Mouse (Mus musculus) limb, embryonic 11.5 days (tissue): ENCODE measurements around the gene B830017H08Rik. TPM values are rescaled to one million over a fixed set of nuclear protein-coding genes. Genes with fewer than 3 reads are reported as not detected.

Source experiments
- ATAC-seq: fragments of 200-750 bp; cut with Nextera tagmentation; 2 replicates; pipeline ENCODE4 v1.8.0; 2017; ENCODE audit warnings: low read depth; ENCODE audit not compliant: insufficient number of reproducible peaks, low FRiP score, low TSS enrichment
- DNase-seq: peaks from one replicate; pipeline ENCODE4 v3.0.0-alpha.2; 2015; ENCODE audit warnings: low spot score
- H3K27ac ChIP-seq: fragments of 300-500 bp; sonication (generic); replicated peaks from 2 replicates; pipeline ENCODE4 v1.5.1; 2014; ENCODE audit warnings: low read depth, mild to moderate bottlenecking, low read length
- H3K27me3 ChIP-seq: fragments of 300-500 bp; sonication (generic); 2 replicates; pipeline ENCODE4 v1.6.1; 2014; ENCODE audit warnings: mild to moderate bottlenecking, low read length, mixed read lengths; ENCODE audit not compliant: control insufficient read depth, insufficient read depth
- H3K36me3 ChIP-seq: fragments of 300-500 bp; sonication (generic); 2 replicates; pipeline ENCODE4 v1.6.1; 2014; ENCODE audit warnings: mild to moderate bottlenecking, low read length, moderate library complexity, mixed read lengths; ENCODE audit not compliant: control insufficient read depth, insufficient read depth
- H3K4me1 ChIP-seq: fragments of 300-500 bp; sonication (generic); 2 replicates; pipeline ENCODE4 v1.6.1; 2014; ENCODE audit warnings: low read length, mixed read lengths; ENCODE audit not compliant: control insufficient read depth, insufficient read depth
- H3K4me2 ChIP-seq: fragments of 300-500 bp; sonication (generic); 2 replicates; pipeline ENCODE4 v1.6.1; 2014; ENCODE audit warnings: low read depth, mild to moderate bottlenecking, moderate library complexity; ENCODE audit not compliant: severe bottlenecking
- H3K4me3 ChIP-seq: fragments of 300-500 bp; sonication (generic); 2 replicates; pipeline ENCODE4 v1.5.1; 2014; ENCODE audit warnings: low read depth, low read length
- H3K9ac ChIP-seq: fragments of 300-500 bp; sonication (generic); 2 replicates; pipeline ENCODE4 v1.6.1; 2014; ENCODE audit warnings: mild to moderate bottlenecking, low read length
- H3K9me3 ChIP-seq: fragments of 300-500 bp; sonication (generic); 2 replicates; pipeline ENCODE4 v1.6.1; 2016; ENCODE audit warnings: low read length; ENCODE audit not compliant: control insufficient read depth
- WGBS: fragments of 180-500 bp; shearing (Covaris S2); extraction: QIAGEN DNeasy Blood & Tissue Kit; methylation state at CpG from one replicate; pipeline ENCODE4 v1.1.7; 2014; 5-methylcytosine and 5-hydroxymethylcytosine counted together
- polyA plus RNA-seq: library from polyadenylated mRNA; unstranded; fragments of >200 nt; fragmentation: Nextera tagmentation; extraction: Ambion mirVana; gene quantifications from 2 replicates; pipeline ENCODE4 v1.2.1, GENCODE M21; 2014

Gene B830017H08Rik
- polyA plus RNA-seq, 1 experiment from 2014 or later: 0.73 TPM

GRCm38 (mm10) chr16:17815411-17816402 is 17.2 kb upstream of the B830017H08Rik start:
- H3K4me2 ChIP-seq: peak overlapping the region; percentile 88
- peaks cover 5% of the 10 kb centered on the region; the same call in 1 of the 2 replicates for H3K27me3 ChIP-seq
- H3K27ac ChIP-seq: no peak overlapping the region
- H3K36me3 ChIP-seq: no peaks in the 10 kb centered on the region
- 1% methylated on average over 63 of the region's 63 CpGs for WGBS
- H3K4me3 ChIP-seq: peak overlapping the region; percentile 47
- ATAC-seq (peak; percentile 58), DNase-seq (peak; percentile 87)
- H3K4me1 ChIP-seq: peaks cover 9% of the 10 kb centered on the region; the same call in 1 of the 2 replicates
- H3K9me3 ChIP-seq: no peaks in the 10 kb centered on the region
- H3K9ac ChIP-seq: peak overlapping the region; percentile 76

- H3K27ac ChIP-seq: no peak overlapping the region
- ATAC-seq: no peak
These were observed 16.4 kb upstream of the B830017H08Rik start for GRCm38 (mm10) chr16:17816528-17816927.

GRCm38 (mm10) chr16:17826500-17826899 is 6.4 kb upstream of the B830017H08Rik start:
- Histone ChIP-seq H3K9ac (no peak overlapping the region), H3K36me3 (no peaks in the 10 kb centered on the region), H3K4me1 (peaks cover 24% of the 10 kb centered on the region), H3K4me2 (no peak overlapping the region), H3K27me3 (peaks cover 5% of the 10 kb centered on the region), H3K27ac (no peak overlapping the region), H3K4me3 (no peak overlapping the region), H3K9me3 (no peaks in the 10 kb centered on the region)
- WGBS: 88% methylated on average over 2 of the region's 2 CpGs
- DNase-seq: no peak
- ATAC-seq: no peak

More at GRCm38 (mm10) chr16:17816528-17816927, 16.4 kb upstream of the B830017H08Rik start:
- H3K36me3 ChIP-seq: no peaks in the 10 kb centered on the region
- 82% methylated on average over 8 of the region's 8 CpGs for WGBS
- no peak overlapping the region for H3K4me3 ChIP-seq
- DNase-seq: no peak
- peaks cover 6% of the 10 kb centered on the region; the same call in 1 of the 2 replicates for H3K4me1 ChIP-seq
- no peak overlapping the region for H3K4me2 ChIP-seq
- H3K9me3 ChIP-seq: no peaks in the 10 kb centered on the region
- H3K9ac ChIP-seq: no peak overlapping the region
- peaks cover 5% of the 10 kb centered on the region; the same call in 1 of the 2 replicates for H3K27me3 ChIP-seq

- DNase-seq: no peak
- no peaks in the 10 kb centered on the region for H3K36me3 ChIP-seq
- 93% methylated on average over 2 of the region's 2 CpGs for WGBS
- no peak overlapping the region for H3K4me3 ChIP-seq
- peaks cover 21% of the 10 kb centered on the region for H3K27me3 ChIP-seq
- no peak overlapping the region for H3K9ac ChIP-seq
- no peak overlapping the region for H3K27ac ChIP-seq
- ATAC-seq: no peak
- H3K4me2 ChIP-seq: no peak overlapping the region
- no peaks in the 10 kb centered on the region for H3K9me3 ChIP-seq
- peaks cover 32% of the 10 kb centered on the region for H3K4me1 ChIP-seq
These were observed 4.7 kb upstream of the B830017H08Rik start for GRCm38 (mm10) chr16:17828229-17828628.

- peaks cover 33% of the 10 kb centered on the region for H3K4me1 ChIP-seq
- 21% methylated on average over 3 of the region's 3 CpGs for WGBS
- DNase-seq: peak; percentile 52
- H3K9ac ChIP-seq: no peak overlapping the region
- H3K36me3 ChIP-seq: no peaks in the 10 kb centered on the region
- H3K4me3 ChIP-seq: no peak overlapping the region
- 0 out of 2 replicates have a peak, but pooled peaks have one; percentile 24 for ATAC-seq
- H3K27me3 ChIP-seq: peaks cover 23% of the 10 kb centered on the region
- no peaks in the 10 kb centered on the region for H3K9me3 ChIP-seq
- no peak overlapping the region for H3K4me2 ChIP-seq
- H3K27ac ChIP-seq: peak overlapping the region; percentile 30; the same call in 1 of the 2 replicates
These were observed 4.1 kb upstream of the B830017H08Rik start for GRCm38 (mm10) chr16:17828867-17829266.

- peaks cover 36% of the 10 kb centered on the region for H3K4me1 ChIP-seq
- 68% methylated on average over 10 of the region's 10 CpGs for WGBS
- no peaks in the 10 kb centered on the region for H3K36me3 ChIP-seq
- no peak for DNase-seq
- peak overlapping the region; percentile 27; the same call in 1 of the 2 replicates for H3K9ac ChIP-seq
- peaks cover 38% of the 10 kb centered on the region for H3K27me3 ChIP-seq
- H3K9me3 ChIP-seq: no peaks in the 10 kb centered on the region
- no peak overlapping the region for H3K4me3 ChIP-seq
- H3K4me2 ChIP-seq: no peak overlapping the region
- no peak overlapping the region for H3K27ac ChIP-seq
- no peak for ATAC-seq
These were observed 2.3 kb upstream of the B830017H08Rik start for GRCm38 (mm10) chr16:17830385-17831178.

GRCm38 (mm10) chr16:17831781-17832180 is 1.1 kb upstream of the B830017H08Rik start:
- Histone ChIP-seq H3K27me3 (peaks cover 45% of the 10 kb centered on the region), H3K4me1 (peaks cover 36% of the 10 kb centered on the region), H3K9ac (no peak overlapping the region), H3K9me3 (no peaks in the 10 kb centered on the region), H3K36me3 (no peaks in the 10 kb centered on the region), H3K27ac (no peak overlapping the region), H3K4me2 (no peak overlapping the region), H3K4me3 (no peak overlapping the region)
- ATAC-seq (no peak), DNase-seq (peak; percentile 42)
- WGBS: 17% methylated on average over 11 of the region's 11 CpGs

- peaks cover 30% of the 10 kb centered on the region for H3K4me1 ChIP-seq
- H3K4me2 ChIP-seq: peak overlapping the region; percentile 99
- no peaks in the 10 kb centered on the region for H3K9me3 ChIP-seq
- ATAC-seq: no peak; the same call in 1 of the 2 replicates
- WGBS: under 1% methylated on average over 37 of the region's 37 CpGs
- no peaks in the 10 kb centered on the region for H3K36me3 ChIP-seq
- peak overlapping the region; percentile 72 for H3K9ac ChIP-seq
- H3K27ac ChIP-seq: no peak overlapping the region
- peaks cover 45% of the 10 kb centered on the region for H3K27me3 ChIP-seq
- H3K4me3 ChIP-seq: peak overlapping the region; percentile 57
- DNase-seq: peak; percentile 66
These were observed 380 bp downstream of the B830017H08Rik start for GRCm38 (mm10) chr16:17833321-17833680.
